Mouse (Mus musculus) bone marrow, adult 2 months (tissue): ENCODE results near the gene Spag17.

Source experiments
- CTCF ChIP-seq: fragments of 200-500 bp; IDR thresholded peaks from 2 replicates; pipeline ENCODE4 v1.5.1; 2011; ENCODE audit warnings: low read length, control low read depth; ENCODE audit not compliant: control insufficient read depth, insufficient read depth
- POLR2A ChIP-seq: fragments of 200-500 bp; IDR thresholded peaks from 2 replicates; pipeline ENCODE4 v1.6.1; 2011; ENCODE audit warnings: low read depth, mild to moderate bottlenecking, control low read depth, low read length, borderline replicate concordance; ENCODE audit not compliant: control insufficient read depth

DNA sequence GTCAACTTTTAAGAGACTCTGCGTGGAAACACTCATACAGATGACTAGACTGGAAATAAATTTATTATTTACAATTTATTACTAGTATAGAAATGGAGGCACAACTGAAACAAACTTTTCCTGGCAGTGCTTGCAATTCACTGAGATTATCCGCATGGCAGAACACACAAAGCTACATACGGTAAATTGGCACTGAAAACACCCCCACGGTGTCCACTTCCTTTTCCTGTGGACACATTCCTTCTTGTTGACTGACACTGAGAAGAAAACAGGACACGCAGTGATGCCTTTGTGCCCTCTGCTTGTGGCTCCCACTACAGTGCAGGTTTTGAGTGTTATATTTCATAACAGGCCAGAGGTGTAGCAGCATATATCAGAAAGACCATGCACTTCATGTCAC is 151.6 kb downstream of the Spag17 start:
- TF ChIP-seq POLR2A: no peak
- TF ChIP-seq CTCF: no peak
